Mouse (Mus musculus) liver, embryonic 15.5 days (tissue): ENCODE data around the gene Sv2b. TPM values are rescaled to one million over a fixed set of nuclear protein-coding genes. Genes with fewer than 3 reads are reported as not detected.

Experiments used
- ATAC-seq: fragments of 200-750 bp; cut with Nextera tagmentation; 2 replicates; pipeline ENCODE4 v1.8.0; 2017; ENCODE audit warnings: moderate number of reproducible peaks, mild to moderate bottlenecking, moderate library complexity; ENCODE audit not compliant: insufficient read depth
- H3K27ac ChIP-seq: fragments of 300-500 bp; sonication (generic); replicated peaks from 2 replicates; pipeline ENCODE4 v1.5.1; 2015; ENCODE audit warnings: mild to moderate bottlenecking, inconsistent platforms
- H3K27me3 ChIP-seq: fragments of 300-500 bp; sonication (generic); 2 replicates; pipeline ENCODE4 v1.6.1; 2015; ENCODE audit warnings: mild to moderate bottlenecking, inconsistent platforms
- H3K36me3 ChIP-seq: fragments of 300-500 bp; sonication (generic); replicated peaks from 2 replicates; pipeline ENCODE4 v1.6.1; 2015; ENCODE audit warnings: moderate library complexity, mild to moderate bottlenecking, inconsistent platforms
- H3K4me1 ChIP-seq: fragments of 300-500 bp; sonication (generic); replicated peaks from 2 replicates; pipeline ENCODE4 v1.6.1; 2015; ENCODE audit warnings: inconsistent platforms
- H3K4me2 ChIP-seq: fragments of 300-500 bp; sonication (generic); 2 replicates; pipeline ENCODE4 v1.6.1; 2015; ENCODE audit warnings: moderate library complexity, mild to moderate bottlenecking, inconsistent platforms
- H3K4me3 ChIP-seq: fragments of 300-500 bp; sonication (generic); replicated peaks from 2 replicates; pipeline ENCODE4 v1.5.1; 2015; ENCODE audit warnings: mild to moderate bottlenecking, inconsistent platforms
- H3K9ac ChIP-seq: fragments of 300-500 bp; sonication (generic); 2 replicates; pipeline ENCODE4 v1.6.1; 2015; ENCODE audit warnings: moderate library complexity, mild to moderate bottlenecking, inconsistent platforms
- H3K9me3 ChIP-seq: fragments of 300-500 bp; sonication (generic); replicated peaks from 2 replicates; pipeline ENCODE4 v1.6.1; 2016; ENCODE audit warnings: inconsistent platforms
- WGBS: fragments of 180-500 bp; shearing (Covaris S2); methylation state at CpG from one replicate; pipeline ENCODE4 v1.1.7; 2015; ENCODE audit warnings: mixed read lengths; ENCODE audit not compliant: insufficient replicate concordance; 5-methylcytosine and 5-hydroxymethylcytosine counted together
- polyA plus RNA-seq: library from polyadenylated mRNA; unstranded; fragments of >200 nt; fragmentation: Nextera tagmentation; extraction: Ambion mirVana; gene quantifications from 2 replicates; pipeline ENCODE4 v1.2.1, GENCODE M21; 2015

The Sv2b gene
- polyA plus RNA-seq, 1 experiment from 2014 or later = 0.02 TPM

GRCm38 (mm10) chr7:75265241-75265640 is 43.8 kb downstream of the Sv2b start:
- no peak for ATAC-seq
- Histone ChIP-seq H3K9ac (no peak overlapping the region), H3K4me1 (no peaks in the 10 kb centered on the region), H3K4me2 (no peak overlapping the region), H3K27ac (no peak overlapping the region), H3K27me3 (no peaks in the 10 kb centered on the region), H3K4me3 (no peak overlapping the region), H3K9me3 (no peaks in the 10 kb centered on the region), H3K36me3 (no peaks in the 10 kb centered on the region)
- 58% methylated on average over 4 of the region's 4 CpGs for WGBS

- Histone ChIP-seq H3K4me1 (no peaks in the 10 kb centered on the region), H3K9ac (no peak overlapping the region), H3K9me3 (no peaks in the 10 kb centered on the region), H3K27ac (no peak overlapping the region), H3K36me3 (no peaks in the 10 kb centered on the region), H3K27me3 (no peaks in the 10 kb centered on the region), H3K4me3 (no peak overlapping the region), H3K4me2 (no peak overlapping the region)
- 53% methylated on average over 3 of the region's 3 CpGs for WGBS
- ATAC-seq = no peak
Observed at GRCm38 (mm10) chr7:75259945-75260344, 49.1 kb downstream of the Sv2b start.

GRCm38 (mm10) chr7:75253611-75254250 is 55.3 kb downstream of the Sv2b start:
- Histone ChIP-seq H3K9ac (no peak overlapping the region), H3K9me3 (no peaks in the 10 kb centered on the region), H3K27me3 (no peaks in the 10 kb centered on the region), H3K36me3 (no peaks in the 10 kb centered on the region), H3K4me1 (no peaks in the 10 kb centered on the region), H3K4me3 (no peak overlapping the region), H3K4me2 (no peak overlapping the region), H3K27ac (no peak overlapping the region)
- WGBS = 60% methylated on average over 8 of the region's 8 CpGs
- no peak for ATAC-seq

- no peaks in the 10 kb centered on the region for H3K4me1 ChIP-seq
- no peak overlapping the region for H3K9ac ChIP-seq
- no peak overlapping the region for H3K4me3 ChIP-seq
- 59% methylated on average over 8 of the region's 8 CpGs for WGBS
- no peaks in the 10 kb centered on the region for H3K27me3 ChIP-seq
- no peaks in the 10 kb centered on the region for H3K36me3 ChIP-seq
- no peak overlapping the region for H3K27ac ChIP-seq
- H3K4me2 ChIP-seq = no peak overlapping the region
- ATAC-seq = no peak
- H3K9me3 ChIP-seq = no peaks in the 10 kb centered on the region
Observed at GRCm38 (mm10) chr7:75240754-75241507, 68.1 kb downstream of the Sv2b start.

GRCm38 (mm10) chr7:75236386-75236785 is 72.7 kb downstream of the Sv2b start:
- Histone ChIP-seq H3K4me1 (no peaks in the 10 kb centered on the region), H3K4me2 (no peak overlapping the region), H3K27ac (no peak overlapping the region), H3K27me3 (no peaks in the 10 kb centered on the region), H3K36me3 (no peaks in the 10 kb centered on the region), H3K9ac (no peak overlapping the region), H3K9me3 (no peaks in the 10 kb centered on the region), H3K4me3 (no peak overlapping the region)
- no peak for ATAC-seq
- 50% methylated on average over 1 of the region's 1 CpGs for WGBS

- Histone ChIP-seq H3K27me3 (no peaks in the 10 kb centered on the region), H3K4me3 (no peak overlapping the region), H3K4me1 (no peaks in the 10 kb centered on the region), H3K9me3 (no peaks in the 10 kb centered on the region), H3K4me2 (no peak overlapping the region), H3K9ac (no peak overlapping the region), H3K27ac (no peak overlapping the region), H3K36me3 (no peaks in the 10 kb centered on the region)
- 71% methylated on average over 4 of the region's 4 CpGs for WGBS
- ATAC-seq = no peak
Observed at GRCm38 (mm10) chr7:75224206-75224605, 84.9 kb downstream of the Sv2b start.

GRCm38 (mm10) chr7:75222704-75223431 is 86.2 kb downstream of the Sv2b start:
- 46% methylated on average over 7 of the region's 7 CpGs for WGBS
- no peaks in the 10 kb centered on the region for H3K4me1 ChIP-seq
- H3K36me3 ChIP-seq = no peaks in the 10 kb centered on the region
- H3K27ac ChIP-seq = no peak overlapping the region
- H3K27me3 ChIP-seq = no peaks in the 10 kb centered on the region
- H3K9ac ChIP-seq = no peak overlapping the region
- H3K4me3 ChIP-seq = no peak overlapping the region
- no peak overlapping the region for H3K4me2 ChIP-seq
- no peaks in the 10 kb centered on the region for H3K9me3 ChIP-seq
- no peak for ATAC-seq

GRCm38 (mm10) chr7:75220786-75221185 is 88.3 kb downstream of the Sv2b start:
- ATAC-seq = no peak
- no peaks in the 10 kb centered on the region for H3K36me3 ChIP-seq
- H3K27me3 ChIP-seq = no peaks in the 10 kb centered on the region
- WGBS = 19% methylated on average over 1 of the region's 1 CpGs
- H3K4me3 ChIP-seq = no peak overlapping the region
- H3K4me2 ChIP-seq = no peak overlapping the region
- no peak overlapping the region for H3K27ac ChIP-seq
- no peak overlapping the region for H3K9ac ChIP-seq
- H3K9me3 ChIP-seq = no peaks in the 10 kb centered on the region
- H3K4me1 ChIP-seq = no peaks in the 10 kb centered on the region

GRCm38 (mm10) chr7:75220296-75220695 is 88.8 kb downstream of the Sv2b start:
- Histone ChIP-seq H3K27ac (no peak overlapping the region), H3K4me3 (no peak overlapping the region), H3K4me1 (no peaks in the 10 kb centered on the region), H3K4me2 (no peak overlapping the region), H3K36me3 (no peaks in the 10 kb centered on the region), H3K9ac (no peak overlapping the region), H3K27me3 (no peaks in the 10 kb centered on the region), H3K9me3 (no peaks in the 10 kb centered on the region)
- no peak for ATAC-seq

GRCm38 (mm10) chr7:75216180-75216579 is 92.9 kb downstream of the Sv2b start:
- H3K4me2 ChIP-seq = no peak overlapping the region
- no peak for ATAC-seq
- no peak overlapping the region for H3K9ac ChIP-seq
- no peak overlapping the region for H3K27ac ChIP-seq
- H3K4me1 ChIP-seq = no peaks in the 10 kb centered on the region
- H3K4me3 ChIP-seq = no peak overlapping the region
- no peaks in the 10 kb centered on the region for H3K27me3 ChIP-seq
- 67% methylated on average over 7 of the region's 7 CpGs for WGBS
- H3K36me3 ChIP-seq = no peaks in the 10 kb centered on the region
- H3K9me3 ChIP-seq = no peaks in the 10 kb centered on the region

- H3K27ac ChIP-seq = no peak overlapping the region
- H3K9ac ChIP-seq = no peak overlapping the region
- no peaks in the 10 kb centered on the region for H3K36me3 ChIP-seq
- no peaks in the 10 kb centered on the region for H3K4me1 ChIP-seq
- no peaks in the 10 kb centered on the region for H3K27me3 ChIP-seq
- no peak overlapping the region for H3K4me2 ChIP-seq
- no peak overlapping the region for H3K4me3 ChIP-seq
- ATAC-seq = no peak
- 57% methylated on average over 4 of the region's 4 CpGs for WGBS
- no peaks in the 10 kb centered on the region for H3K9me3 ChIP-seq
Observed at GRCm38 (mm10) chr7:75209221-75209641, 99.8 kb downstream of the Sv2b start.
